Mouse (Mus musculus) megakaryocyte, adult 5-6 weeks (primary cell): ENCODE measurements at regions not wholly inside any gene's neighbourhood (a gene's known extent, or its start where the extent isn't known, plus 50 kb on each side); places are given as distances from the start of the nearest gene placed in this dataset.

Experiments
- ATAC-seq: 2 replicates; pipeline ENCODE4 v1.8.0; 2016; ENCODE audit warnings: mild to moderate bottlenecking, inconsistent platforms; ENCODE audit not compliant: poor library complexity, severe bottlenecking

DNA sequence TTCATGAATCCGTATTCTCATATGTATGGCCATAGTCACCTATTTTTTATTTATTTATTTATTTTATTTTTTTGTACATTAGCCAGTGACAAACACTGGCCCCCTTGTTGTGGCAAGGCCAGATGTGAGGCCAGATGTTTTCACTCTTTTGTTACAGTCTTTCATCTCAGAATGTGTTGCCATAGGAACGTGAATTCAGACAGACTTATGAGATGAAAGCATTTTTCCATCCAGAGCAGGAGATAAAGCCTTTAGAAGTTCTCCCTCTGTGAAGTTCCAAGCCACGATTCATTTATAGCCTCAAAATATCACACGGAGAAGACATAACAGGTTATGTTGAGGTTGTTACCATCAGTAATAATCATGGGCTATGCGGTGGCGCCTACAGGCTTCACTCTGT is 220.9 kb downstream of the Arpp21 start:
- no peak for ATAC-seq

DNA sequence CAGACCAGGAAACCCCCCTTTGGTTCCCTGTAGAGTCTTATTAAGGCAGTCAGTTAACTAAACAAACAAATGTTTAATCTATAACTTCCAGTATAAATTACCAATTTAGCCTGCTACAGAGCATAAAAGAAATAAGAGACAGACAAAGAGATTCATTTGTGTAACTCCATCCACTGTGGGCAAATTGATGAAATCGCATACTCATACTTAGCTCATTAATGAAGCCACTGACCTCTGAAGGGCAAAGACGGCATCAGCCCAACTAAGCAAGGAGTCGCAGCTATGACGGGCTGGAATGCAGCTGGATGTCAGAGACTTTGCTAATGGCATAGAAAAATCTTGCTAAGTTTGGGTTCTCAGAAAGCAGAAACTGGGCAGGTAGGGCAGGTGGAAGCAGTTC is 241.3 kb downstream of the Arpp21 start:
- no peak for ATAC-seq

DNA sequence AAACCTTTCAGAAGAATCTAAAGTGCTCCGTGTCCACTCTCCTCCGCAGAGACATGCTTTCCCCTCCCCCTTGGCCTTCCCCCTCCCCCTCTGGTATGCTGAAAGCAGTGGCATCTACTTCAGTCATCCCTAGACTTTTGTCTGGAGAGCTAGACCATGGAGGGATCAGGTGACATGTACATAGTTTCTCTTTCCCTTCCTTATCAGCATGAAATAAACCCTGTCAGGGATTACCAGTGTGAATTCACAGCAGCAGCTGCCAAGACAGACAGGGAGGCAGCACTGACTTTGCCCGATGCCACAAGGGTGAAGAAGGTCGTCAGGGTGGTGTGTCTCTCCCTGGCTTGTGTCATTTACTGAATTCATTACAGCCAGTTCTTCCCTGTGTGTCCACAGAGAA is 241.9 kb downstream of the Arpp21 start:
- no peak for ATAC-seq

GRCm38 (mm10) chr9:111990060-111990459 is 245.7 kb downstream of the Arpp21 start:
- no peak for ATAC-seq

GRCm38 (mm10) chr9:111963405-111964037 is 272.2 kb downstream of the Arpp21 start:
- no peak for ATAC-seq

DNA sequence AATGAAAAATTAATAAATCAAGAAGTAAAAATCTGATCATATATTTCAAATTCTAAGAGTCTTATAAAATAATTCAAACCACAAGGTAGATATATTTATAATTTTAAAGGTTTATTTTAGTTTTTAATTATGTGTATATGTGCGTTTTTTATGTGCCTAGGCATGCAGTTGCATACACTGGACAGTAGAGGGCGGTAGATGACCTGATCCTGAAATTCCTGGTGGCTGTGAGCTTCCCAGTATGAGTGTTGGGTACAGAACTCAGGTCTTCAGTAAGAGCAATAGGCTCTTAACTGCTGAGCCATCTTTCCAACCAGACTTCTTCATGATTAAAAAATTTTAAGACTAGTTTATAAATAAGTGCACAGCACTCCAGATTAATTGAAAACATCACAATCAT is 267.7 kb upstream of the Stac start:
- no peak for ATAC-seq

GRCm38 (mm10) chr9:111939271-111940067 is 249.3 kb upstream of the Stac start:
- ATAC-seq: no peak

DNA sequence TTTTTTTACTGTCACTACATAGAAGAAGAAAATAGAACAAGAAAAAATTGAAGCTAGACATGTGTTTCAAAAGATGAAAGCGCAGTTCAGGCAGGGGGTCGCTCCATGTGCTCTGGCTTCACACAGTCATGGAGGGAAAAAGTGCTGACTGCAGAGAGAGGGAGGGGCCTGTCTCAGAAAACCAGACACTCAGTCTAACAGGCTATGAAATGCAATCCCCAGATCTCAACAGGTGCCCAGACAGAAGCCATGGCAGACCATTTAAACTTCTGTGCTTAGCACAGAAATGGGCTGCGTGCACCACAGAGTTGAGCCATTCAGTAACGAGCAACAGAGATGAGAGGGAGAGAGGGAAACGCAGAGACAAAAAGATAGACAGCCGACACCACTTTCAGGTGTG is 242.3 kb upstream of the Stac start:
- no peak for ATAC-seq

GRCm38 (mm10) chr9:111918275-111918940 is 228.3 kb upstream of the Stac start:
- peak; percentile 81 for ATAC-seq

- ATAC-seq: no peak
Observed at GRCm38 (mm10) chr9:111916684-111917535, 226.8 kb upstream of the Stac start.

DNA sequence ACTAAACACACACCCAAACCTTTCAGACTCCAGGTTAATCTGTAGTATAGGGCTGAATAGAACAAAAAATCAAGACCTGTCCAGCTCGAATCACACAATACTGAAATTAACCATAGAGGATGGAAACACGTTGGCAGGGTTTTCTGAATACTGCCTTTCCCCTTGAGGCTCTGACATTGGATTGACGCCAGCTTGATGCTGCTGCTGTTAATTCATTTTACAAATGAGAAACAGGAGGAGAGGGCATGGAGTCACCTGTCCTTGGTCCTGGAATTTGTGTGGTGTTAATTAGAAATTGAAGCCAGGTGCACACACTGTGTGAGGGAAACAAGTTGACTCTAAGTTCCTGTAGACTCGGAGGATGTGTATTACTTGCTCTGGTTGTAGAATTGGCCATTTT is 218.7 kb upstream of the Stac start:
- ATAC-seq: no peak

GRCm38 (mm10) chr9:111900196-111900595 is 210.0 kb upstream of the Stac start:
- ATAC-seq: no peak

- ATAC-seq: no peak
Observed at GRCm38 (mm10) chr9:111897626-111898025, 207.5 kb upstream of the Stac start.

DNA sequence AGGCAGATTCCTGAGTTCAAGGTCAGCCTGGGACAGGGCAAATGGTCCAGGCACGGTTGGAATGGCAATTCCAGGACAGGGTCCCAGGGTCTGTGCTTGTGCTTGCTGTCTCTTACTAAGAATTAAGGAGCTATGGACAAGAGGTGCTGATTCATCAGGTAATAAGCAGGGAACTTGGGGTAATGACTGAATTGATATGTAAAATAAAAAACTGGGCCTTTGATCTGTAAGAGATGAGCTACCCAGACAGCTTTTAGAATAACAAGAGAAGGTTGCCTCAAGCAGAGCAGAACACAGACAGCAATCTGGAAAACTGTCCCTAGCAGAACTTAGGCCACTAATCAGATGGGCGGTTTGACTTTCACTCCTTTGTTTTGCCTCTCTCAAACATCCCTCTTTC is 189.6 kb upstream of the Stac start:
- ATAC-seq: no peak

DNA sequence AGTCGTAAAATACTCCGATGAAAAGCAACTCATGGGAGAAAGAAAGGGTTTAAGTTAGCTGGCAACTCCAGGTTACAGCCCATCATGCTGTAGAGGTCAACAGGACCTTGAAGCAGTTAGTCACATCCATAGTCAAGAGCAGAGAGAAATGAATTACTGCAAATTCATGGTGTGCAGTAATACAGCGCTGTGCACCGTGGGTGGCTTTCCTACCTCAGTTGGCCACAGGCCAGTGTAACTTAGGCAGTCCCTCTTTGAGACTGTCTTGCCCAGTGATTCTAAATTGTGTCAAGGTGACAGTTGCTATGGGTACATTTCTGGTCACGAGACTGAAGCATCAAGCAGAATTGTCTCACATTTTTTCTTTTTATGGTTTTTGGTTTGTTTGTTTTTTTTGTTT is 186.7 kb upstream of the Stac start:
- no peak for ATAC-seq

GRCm38 (mm10) chr9:111870466-111870865 is 180.3 kb upstream of the Stac start:
- no peak for ATAC-seq

GRCm38 (mm10) chr9:111869801-111870382 is 179.7 kb upstream of the Stac start:
- no peak for ATAC-seq

- ATAC-seq: no peak
Observed at GRCm38 (mm10) chr9:111858051-111858450, 167.9 kb upstream of the Stac start.

- no peak for ATAC-seq
Observed at GRCm38 (mm10) chr9:111854976-111855375, 164.8 kb upstream of the Stac start.

DNA sequence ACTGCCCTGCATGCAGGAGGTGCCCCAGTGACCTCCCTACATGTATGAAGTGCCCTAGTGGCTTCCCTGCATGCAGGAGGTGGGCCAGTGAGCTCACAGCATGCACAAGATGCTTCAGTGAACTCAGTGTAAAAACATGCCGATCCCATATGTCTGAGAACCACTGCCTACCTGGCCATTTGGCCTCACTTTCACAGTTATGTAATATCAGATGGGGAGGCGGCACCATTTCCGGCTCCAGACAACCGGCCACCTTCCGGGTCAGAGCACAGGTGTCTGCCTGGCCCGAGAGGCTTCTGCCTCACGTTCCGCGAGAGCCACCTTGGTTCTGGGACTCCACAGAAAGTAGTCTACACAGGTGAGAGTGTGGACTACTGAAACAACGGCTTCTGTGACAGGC is 156.2 kb upstream of the Stac start:
- ATAC-seq: no peak

DNA sequence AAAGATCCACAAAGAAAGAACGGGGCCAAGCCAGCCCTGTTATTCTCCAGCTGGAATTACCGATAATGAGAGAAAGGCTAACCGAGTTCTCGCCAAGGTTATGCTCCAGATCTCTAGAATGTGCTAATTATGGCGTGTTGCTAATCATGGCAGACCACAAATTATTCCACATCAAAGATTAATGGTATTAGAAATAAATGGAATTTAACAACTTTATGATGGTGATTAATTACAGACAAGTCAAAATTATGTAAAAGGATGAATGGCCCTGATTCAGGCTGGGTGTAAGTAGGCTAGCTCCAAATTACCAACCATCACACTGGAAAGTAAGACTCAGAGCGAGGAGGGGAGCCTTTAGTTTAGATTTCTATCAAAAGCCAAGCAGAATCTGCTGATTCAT is 151.0 kb upstream of the Stac start:
- ATAC-seq: no peak
